Mouse (Mus musculus) midbrain, postnatal 0 days (tissue): ENCODE measurements at regions not wholly inside any gene's neighbourhood (a gene's known extent, or its start where the extent isn't known, plus 50 kb on each side); places are given as distances from the start of the nearest gene placed in this dataset.

Experiments used
- ATAC-seq: fragments of 200-750 bp; cut with Nextera tagmentation; 2 replicates; pipeline ENCODE4 v1.8.0; 2017; ENCODE audit warnings: moderate number of reproducible peaks, mild to moderate bottlenecking, moderate TSS enrichment, moderate library complexity; ENCODE audit not compliant: low FRiP score
- DNase-seq: peaks from one replicate; pipeline ENCODE4 v3.0.0-alpha.2; 2015; ENCODE audit warnings: low spot score
- H3K27ac ChIP-seq: fragments of 300-500 bp; sonication (generic); 2 replicates; pipeline ENCODE4 v1.5.1; 2014; ENCODE audit warnings: low read depth, mild to moderate bottlenecking, low read length, mixed read lengths
- H3K27me3 ChIP-seq: fragments of 300-500 bp; sonication (generic); 2 replicates; pipeline ENCODE4 v1.6.1; 2014; ENCODE audit warnings: low read length, control low read depth, mixed read lengths; ENCODE audit not compliant: insufficient read depth
- H3K36me3 ChIP-seq: fragments of 300-500 bp; sonication (generic); 2 replicates; pipeline ENCODE4 v1.6.1; 2014; ENCODE audit warnings: low read length, control low read depth, mixed read lengths; ENCODE audit not compliant: insufficient read depth
- H3K4me1 ChIP-seq: fragments of 300-500 bp; sonication (generic); 2 replicates; pipeline ENCODE4 v1.6.1; 2014; ENCODE audit warnings: mild to moderate bottlenecking, control low read depth, antibody characterized with exemption, low read length, mixed read lengths; ENCODE audit not compliant: insufficient read depth
- H3K4me2 ChIP-seq: fragments of 300-500 bp; sonication (generic); 2 replicates; pipeline ENCODE4 v1.6.1; 2014; ENCODE audit warnings: low read depth, mild to moderate bottlenecking, low read length, mixed read lengths; ENCODE audit not compliant: poor library complexity, severe bottlenecking
- H3K4me3 ChIP-seq: fragments of 300-500 bp; sonication (generic); 2 replicates; pipeline ENCODE4 v1.5.1; 2014; ENCODE audit warnings: low read depth, mild to moderate bottlenecking, low read length, moderate library complexity
- H3K9ac ChIP-seq: fragments of 300-500 bp; sonication (generic); replicated peaks from 2 replicates; pipeline ENCODE4 v1.6.1; 2014; ENCODE audit warnings: mild to moderate bottlenecking, low read length, moderate library complexity, mixed read lengths; ENCODE audit not compliant: poor library complexity, severe bottlenecking
- H3K9me3 ChIP-seq: fragments of 300-500 bp; sonication (generic); 2 replicates; pipeline ENCODE4 v1.6.1; 2016; ENCODE audit warnings: low read length, control low read depth
- CTCF ChIP-seq: IDR thresholded peaks from 2 replicates; pipeline ENCODE4 v1.5.1; 2016; ENCODE audit warnings: antibody characterized with exemption, mild to moderate bottlenecking
- WGBS: fragments of 180-500 bp; shearing (Covaris S2); extraction: QIAGEN DNeasy Blood & Tissue Kit; methylation state at CpG from one replicate; pipeline ENCODE4 v1.1.7; 2014; 5-methylcytosine and 5-hydroxymethylcytosine counted together

- peak; percentile 53 for DNase-seq
- 56% methylated on average over 3 of the region's 3 CpGs for WGBS
Measured at GRCm38 (mm10) chr9:52591188-52591587, 88.4 kb downstream of the AI593442 start.

DNA sequence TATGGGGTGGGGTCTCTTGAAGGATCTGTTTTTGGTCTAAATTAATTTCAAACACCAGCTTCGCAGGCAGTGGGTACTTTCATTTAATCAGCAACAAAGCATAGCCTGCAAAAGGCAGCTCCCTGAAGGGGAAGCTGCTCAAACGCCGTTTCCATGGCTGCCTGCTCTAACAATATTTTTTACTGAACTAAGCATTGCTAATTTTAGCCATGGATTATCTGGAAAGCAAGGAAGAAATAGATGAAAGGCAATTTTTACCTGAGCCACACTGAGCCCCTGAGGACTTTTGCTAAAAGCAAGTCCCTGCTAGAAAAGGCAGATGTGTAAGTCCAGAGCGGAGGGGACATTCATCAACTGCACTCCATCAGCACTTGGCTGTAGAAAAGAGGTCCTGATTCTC, 105.5 kb downstream of the AI593442 start:
- DNase-seq (peak; percentile 38), ATAC-seq (no peak)
- no peaks in the 10 kb centered on the region for H3K9me3 ChIP-seq
- H3K4me2 ChIP-seq = peak overlapping the region; percentile 15; the same call in 1 of the 2 replicates
- WGBS = 30% methylated on average over 4 of the region's 4 CpGs
- no peaks in the 10 kb centered on the region for H3K27me3 ChIP-seq
- no peak for TF ChIP-seq CTCF
- no peak overlapping the region for H3K9ac ChIP-seq
- H3K4me3 ChIP-seq = no peak overlapping the region
- peak overlapping the region; percentile 62 for H3K27ac ChIP-seq
- no peaks in the 10 kb centered on the region for H3K36me3 ChIP-seq
- 0 out of 2 replicates have a peak, but pooled peaks cover 5% of the 10 kb centered on the region for H3K4me1 ChIP-seq

More at GRCm38 (mm10) chr9:52591188-52591587, 88.4 kb downstream of the AI593442 start:
- H3K9ac ChIP-seq = no peak overlapping the region
- no peaks in the 10 kb centered on the region for H3K4me1 ChIP-seq
- no peak for TF ChIP-seq CTCF
- no peak for ATAC-seq
- H3K4me3 ChIP-seq = no peak overlapping the region
- H3K27ac ChIP-seq = no peak overlapping the region
- H3K9me3 ChIP-seq = no peaks in the 10 kb centered on the region
- no peak overlapping the region for H3K4me2 ChIP-seq
- no peaks in the 10 kb centered on the region for H3K27me3 ChIP-seq
- H3K36me3 ChIP-seq = no peaks in the 10 kb centered on the region

- Histone ChIP-seq H3K27me3 (no peaks in the 10 kb centered on the region), H3K9ac (no peak overlapping the region), H3K27ac (no peak overlapping the region), H3K4me1 (no peaks in the 10 kb centered on the region), H3K36me3 (no peaks in the 10 kb centered on the region), H3K9me3 (no peaks in the 10 kb centered on the region), H3K4me3 (no peak overlapping the region), H3K4me2 (no peak overlapping the region)
- no peak for TF ChIP-seq CTCF
- DNase-seq (no peak), ATAC-seq (no peak)
- WGBS = 25% methylated on average over 2 of the region's 2 CpGs
Measured at GRCm38 (mm10) chr9:52551577-52552281, 127.9 kb downstream of the AI593442 start.

GRCm38 (mm10) chr9:52546071-52546470, 133.5 kb downstream of the AI593442 start:
- DNase-seq = no peak
- Histone ChIP-seq H3K27me3 (no peaks in the 10 kb centered on the region), H3K9ac (no peak overlapping the region), H3K4me3 (no peak overlapping the region), H3K4me2 (no peak overlapping the region), H3K27ac (no peak overlapping the region), H3K36me3 (no peaks in the 10 kb centered on the region), H3K9me3 (no peaks in the 10 kb centered on the region), H3K4me1 (no peaks in the 10 kb centered on the region)
- WGBS = 82% methylated on average over 2 of the region's 2 CpGs
- no peak for TF ChIP-seq CTCF
- no peak for ATAC-seq

- Histone ChIP-seq H3K27ac (no peak overlapping the region), H3K4me3 (no peak overlapping the region), H3K27me3 (no peaks in the 10 kb centered on the region), H3K4me2 (no peak overlapping the region), H3K9me3 (no peaks in the 10 kb centered on the region), H3K36me3 (no peaks in the 10 kb centered on the region), H3K9ac (no peak overlapping the region), H3K4me1 (no peaks in the 10 kb centered on the region)
- 90% methylated on average over 3 of the region's 3 CpGs for WGBS
- no peak for TF ChIP-seq CTCF
- DNase-seq (no peak), ATAC-seq (no peak)
Measured at GRCm38 (mm10) chr9:52539086-52539485, 140.5 kb downstream of the AI593442 start.

DNA sequence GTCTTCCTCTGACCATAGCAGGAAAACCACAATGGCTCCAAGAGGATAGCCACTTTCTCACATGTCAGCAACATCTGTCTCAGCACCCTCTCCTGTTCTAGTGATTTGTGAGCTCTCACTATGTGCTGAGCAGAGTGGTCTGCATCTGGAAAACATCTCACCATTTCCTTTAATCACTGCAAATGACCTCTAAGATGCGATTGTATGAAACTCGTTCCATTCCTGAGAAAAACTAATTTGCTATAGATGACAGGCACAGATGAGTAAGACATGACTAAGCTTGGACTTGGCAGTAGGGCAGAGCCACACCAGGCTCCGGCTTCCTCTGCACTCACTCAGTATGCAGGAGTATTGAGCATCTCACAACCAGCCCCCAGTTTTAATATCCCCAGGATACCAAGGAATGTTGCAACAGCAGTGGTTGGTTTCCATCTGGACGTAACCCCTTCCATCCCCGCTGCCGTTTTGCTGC, 150.1 kb downstream of the AI593442 start:
- no peak overlapping the region for H3K27ac ChIP-seq
- H3K4me3 ChIP-seq = no peak overlapping the region
- DNase-seq (no peak), ATAC-seq (no peak)
- no peaks in the 10 kb centered on the region for H3K36me3 ChIP-seq
- H3K9ac ChIP-seq = no peak overlapping the region
- TF ChIP-seq CTCF = no peak
- WGBS = 94% methylated on average over 6 of the region's 6 CpGs
- H3K4me2 ChIP-seq = no peak overlapping the region
- no peaks in the 10 kb centered on the region for H3K9me3 ChIP-seq
- no peaks in the 10 kb centered on the region for H3K27me3 ChIP-seq
- H3K4me1 ChIP-seq = no peaks in the 10 kb centered on the region
